Mouse (Mus musculus): ENCODE data around the gene Robo1. TPM values are rescaled to one million over a fixed set of nuclear protein-coding genes. Genes with fewer than 3 reads are reported as not detected.

The Robo1 gene
- polyA plus RNA-seq, 1 experiment from 2014 or later = 26.8 TPM

DNA sequence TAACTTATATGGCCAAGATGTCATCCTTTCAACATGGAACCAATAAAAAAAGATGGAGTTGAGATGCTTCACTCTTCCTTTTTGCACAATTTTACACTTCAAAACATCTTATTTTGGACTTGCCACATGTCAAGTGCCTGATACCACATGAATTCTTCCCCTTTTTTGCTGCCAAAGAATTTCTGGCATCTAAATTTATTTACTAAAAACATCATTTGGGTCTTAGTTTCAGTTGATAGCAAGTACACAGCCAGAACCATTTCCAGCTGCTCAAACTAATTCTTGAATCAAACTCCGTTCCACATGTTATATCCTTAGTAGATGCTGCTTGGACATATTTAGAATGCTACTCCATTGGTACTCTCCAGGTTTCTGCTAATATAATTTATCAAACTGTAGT lies 267.1 kb downstream of the Robo1 start:
- ATAC-seq (ENCODE audit: low read depth) = no peak
- H3K4me1 ChIP-seq (replicated peaks; ENCODE audit: control insufficient read depth, insufficient read depth, low read length) = no peaks in the 10 kb centered on the region

DNA sequence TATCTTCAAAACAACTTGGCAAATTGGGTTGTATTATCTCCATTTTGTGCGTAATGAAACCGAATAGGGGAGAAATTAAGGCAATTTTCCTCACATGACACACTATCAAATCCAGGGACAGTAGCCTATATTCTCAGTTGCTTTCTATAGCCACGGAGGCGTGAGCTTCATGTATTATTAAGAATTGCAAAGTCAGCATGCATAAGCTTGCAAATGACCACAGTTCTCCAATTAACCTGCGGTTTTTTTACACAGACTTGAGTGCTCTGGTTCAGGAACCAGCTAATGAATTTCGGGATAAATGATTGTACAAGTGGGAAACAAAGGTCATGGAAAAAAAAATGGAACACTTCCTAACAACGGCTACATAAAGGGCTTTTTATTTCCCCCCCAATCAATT lies 268.9 kb downstream of the Robo1 start:
- Histone ChIP-seq H3K36me3 (ENCODE audit: control insufficient read depth, insufficient read depth, low read length) (no peaks in the 10 kb centered on the region), H3K27me3 (ENCODE audit: control insufficient read depth, insufficient read depth, low read depth, low read length) (no peaks in the 10 kb centered on the region), H3K27ac (ENCODE audit: low read length) (no peak overlapping the region), H3K4me2 (ENCODE audit: low read depth, low read length) (no peak overlapping the region), H3K4me1 (replicated peaks; ENCODE audit: control insufficient read depth, insufficient read depth, low read length) (no peaks in the 10 kb centered on the region), H3K9ac (ENCODE audit: low read length) (no peak overlapping the region), H3K4me3 (ENCODE audit: low read length) (no peak overlapping the region), H3K9me3 (ENCODE audit: control insufficient read depth, low read length) (no peaks in the 10 kb centered on the region)
- ATAC-seq (ENCODE audit: low read depth) = no peak
- WGBS = 77% methylated on average over 7 of the region's 7 CpGs

More for the DNA sequence above, 267.1 kb downstream of the Robo1 start:
- Histone ChIP-seq H3K9me3 (ENCODE audit: control insufficient read depth, low read length) (no peaks in the 10 kb centered on the region), H3K4me3 (ENCODE audit: low read length) (no peak overlapping the region), H3K27me3 (ENCODE audit: control insufficient read depth, insufficient read depth, low read depth, low read length) (no peaks in the 10 kb centered on the region), H3K27ac (ENCODE audit: low read length) (no peak overlapping the region), H3K36me3 (ENCODE audit: control insufficient read depth, insufficient read depth, low read length) (no peaks in the 10 kb centered on the region), H3K9ac (ENCODE audit: low read length) (no peak overlapping the region), H3K4me2 (ENCODE audit: low read depth, low read length) (no peak overlapping the region)
- 63% methylated on average over 1 of the region's 1 CpGs for WGBS

- no peak overlapping the region; the same call in 1 of the 2 replicates for H3K27ac ChIP-seq (ENCODE audit: low read length)
These were observed 276.5 kb downstream of the Robo1 start for GRCm38 (mm10) chr16:72584454-72585159.

DNA sequence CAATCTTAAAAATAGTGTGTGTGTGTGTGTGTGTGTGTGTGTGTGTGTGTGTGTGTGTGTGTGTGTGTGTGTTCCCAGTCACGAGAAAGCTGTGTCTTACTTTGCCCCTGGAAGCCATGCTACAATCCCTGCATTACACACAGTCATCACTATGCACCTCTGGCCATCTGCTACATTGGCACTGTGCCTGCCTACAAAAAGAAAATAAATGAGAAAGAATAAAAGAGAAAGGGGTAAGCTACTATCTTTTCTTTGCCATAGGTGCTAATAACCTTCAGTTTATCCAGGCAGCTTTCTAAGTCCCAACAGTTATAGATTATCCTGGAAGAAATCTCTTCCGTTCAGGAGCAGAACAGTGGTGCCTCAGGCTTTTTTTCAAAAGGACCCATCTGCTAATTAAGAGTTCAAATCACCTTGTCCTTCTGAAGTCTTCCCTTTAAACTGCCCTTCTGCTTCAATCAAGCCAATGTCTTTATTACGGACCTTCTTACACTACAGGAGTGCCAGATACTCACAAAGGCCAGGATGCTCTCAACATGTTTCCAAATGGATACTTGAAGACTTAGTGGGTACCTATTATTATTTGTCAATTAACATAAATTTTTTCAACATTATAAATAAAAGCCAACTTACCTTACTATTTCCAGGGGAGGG lies 277.2 kb downstream of the Robo1 start:
- 58% methylated on average over 3 of the region's 3 CpGs for WGBS

More at GRCm38 (mm10) chr16:72584454-72585159, 276.5 kb downstream of the Robo1 start:
- H3K4me1 ChIP-seq (replicated peaks; ENCODE audit: control insufficient read depth, insufficient read depth, low read length) = no peaks in the 10 kb centered on the region
- H3K9ac ChIP-seq (ENCODE audit: low read length) = no peak overlapping the region
- WGBS = 54% methylated on average over 11 of the region's 11 CpGs
- no peaks in the 10 kb centered on the region for H3K27me3 ChIP-seq (ENCODE audit: control insufficient read depth, insufficient read depth, low read depth, low read length)
- H3K9me3 ChIP-seq (ENCODE audit: control insufficient read depth, low read length) = no peaks in the 10 kb centered on the region
- peak overlapping the region; percentile 14; the same call in 1 of the 2 replicates for H3K4me2 ChIP-seq (ENCODE audit: low read depth, low read length)
- no peak overlapping the region for H3K4me3 ChIP-seq (ENCODE audit: low read length)
- peak; percentile 43; the same call in 1 of the 2 replicates for ATAC-seq (ENCODE audit: low read depth)
- no peaks in the 10 kb centered on the region for H3K36me3 ChIP-seq (ENCODE audit: control insufficient read depth, insufficient read depth, low read length)

DNA sequence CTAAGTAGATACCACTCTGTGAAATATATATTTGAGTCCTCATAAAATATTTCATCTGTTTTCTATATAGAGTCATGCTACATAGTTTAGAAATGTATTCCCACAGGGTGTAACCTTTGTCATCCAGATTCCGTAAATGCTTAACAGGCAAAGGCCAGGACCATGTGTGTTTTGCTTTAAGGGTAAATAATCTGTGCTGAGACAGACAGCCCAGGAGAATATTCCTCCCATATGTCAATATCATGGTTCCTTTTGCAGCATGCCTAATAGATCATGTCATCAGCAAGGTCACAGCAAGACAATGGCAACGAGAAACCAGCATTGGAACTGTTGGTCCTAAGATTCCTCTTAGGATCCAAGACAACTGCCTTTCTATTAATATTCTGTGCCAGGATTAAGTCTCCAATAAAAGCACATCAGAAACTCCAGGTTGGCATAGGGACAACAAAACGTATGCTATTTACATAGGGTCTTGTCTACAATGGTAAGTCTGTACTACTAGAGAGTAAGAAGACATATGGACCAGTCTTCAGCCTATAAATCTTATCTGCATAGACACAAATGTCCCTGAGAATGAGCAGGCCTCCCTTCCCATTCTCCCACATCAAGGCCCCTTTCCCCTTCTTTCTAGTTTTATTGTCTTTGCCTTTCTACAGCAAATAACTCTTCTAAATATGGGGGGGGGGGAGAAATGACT lies 279.4 kb downstream of the Robo1 start:
- Histone ChIP-seq H3K9ac (ENCODE audit: low read length) (no peak overlapping the region), H3K27ac (ENCODE audit: low read length) (no peak overlapping the region), H3K4me2 (ENCODE audit: low read depth, low read length) (no peak overlapping the region), H3K4me3 (ENCODE audit: low read length) (no peak overlapping the region), H3K9me3 (ENCODE audit: control insufficient read depth, low read length) (no peaks in the 10 kb centered on the region), H3K27me3 (ENCODE audit: control insufficient read depth, insufficient read depth, low read depth, low read length) (no peaks in the 10 kb centered on the region), H3K4me1 (replicated peaks; ENCODE audit: control insufficient read depth, insufficient read depth, low read length) (no peaks in the 10 kb centered on the region), H3K36me3 (ENCODE audit: control insufficient read depth, insufficient read depth, low read length) (no peaks in the 10 kb centered on the region)
- WGBS = 67% methylated on average over 3 of the region's 3 CpGs
- ATAC-seq (ENCODE audit: low read depth) = no peak

More for the DNA sequence above, 277.2 kb downstream of the Robo1 start:
- no peak overlapping the region for H3K27ac ChIP-seq (ENCODE audit: low read length)
- H3K9me3 ChIP-seq (ENCODE audit: control insufficient read depth, low read length) = no peaks in the 10 kb centered on the region
- H3K27me3 ChIP-seq (ENCODE audit: control insufficient read depth, insufficient read depth, low read depth, low read length) = no peaks in the 10 kb centered on the region
- H3K36me3 ChIP-seq (ENCODE audit: control insufficient read depth, insufficient read depth, low read length) = no peaks in the 10 kb centered on the region
- no peak for ATAC-seq (ENCODE audit: low read depth)
- H3K4me1 ChIP-seq (replicated peaks; ENCODE audit: control insufficient read depth, insufficient read depth, low read length) = no peaks in the 10 kb centered on the region
- no peak overlapping the region for H3K4me2 ChIP-seq (ENCODE audit: low read depth, low read length)
- no peak overlapping the region for H3K9ac ChIP-seq (ENCODE audit: low read length)
- H3K4me3 ChIP-seq (ENCODE audit: low read length) = no peak overlapping the region

- no peak overlapping the region for H3K27ac ChIP-seq (ENCODE audit: low read length)
- 70% methylated on average over 4 of the region's 4 CpGs for WGBS
- H3K4me2 ChIP-seq (ENCODE audit: low read depth, low read length) = no peak overlapping the region
- H3K36me3 ChIP-seq (ENCODE audit: control insufficient read depth, insufficient read depth, low read length) = no peaks in the 10 kb centered on the region
- no peak for ATAC-seq (ENCODE audit: low read depth)
- no peaks in the 10 kb centered on the region for H3K27me3 ChIP-seq (ENCODE audit: control insufficient read depth, insufficient read depth, low read depth, low read length)
- H3K4me3 ChIP-seq (ENCODE audit: low read length) = no peak overlapping the region
- H3K4me1 ChIP-seq (replicated peaks; ENCODE audit: control insufficient read depth, insufficient read depth, low read length) = no peaks in the 10 kb centered on the region
- H3K9me3 ChIP-seq (ENCODE audit: control insufficient read depth, low read length) = no peaks in the 10 kb centered on the region
- no peak overlapping the region for H3K9ac ChIP-seq (ENCODE audit: low read length)
These were observed 295.5 kb downstream of the Robo1 start for GRCm38 (mm10) chr16:72603487-72604206.

GRCm38 (mm10) chr16:72605066-72605465 lies 297.0 kb downstream of the Robo1 start:
- no peak overlapping the region for H3K27ac ChIP-seq (ENCODE audit: low read length)
- no peak overlapping the region for H3K9ac ChIP-seq (ENCODE audit: low read length)
- no peaks in the 10 kb centered on the region for H3K27me3 ChIP-seq (ENCODE audit: control insufficient read depth, insufficient read depth, low read depth, low read length)
- no peaks in the 10 kb centered on the region for H3K36me3 ChIP-seq (ENCODE audit: control insufficient read depth, insufficient read depth, low read length)
- H3K4me3 ChIP-seq (ENCODE audit: low read length) = no peak overlapping the region
- no peak for ATAC-seq (ENCODE audit: low read depth)
- no peaks in the 10 kb centered on the region for H3K9me3 ChIP-seq (ENCODE audit: control insufficient read depth, low read length)
- 20% methylated on average over 6 of the region's 6 CpGs for WGBS
- no peak overlapping the region for H3K4me2 ChIP-seq (ENCODE audit: low read depth, low read length)
- no peaks in the 10 kb centered on the region for H3K4me1 ChIP-seq (replicated peaks; ENCODE audit: control insufficient read depth, insufficient read depth, low read length)

GRCm38 (mm10) chr16:72610661-72611112 lies 302.6 kb downstream of the Robo1 start:
- Histone ChIP-seq H3K4me1 (replicated peaks; ENCODE audit: control insufficient read depth, insufficient read depth, low read length) (no peaks in the 10 kb centered on the region), H3K4me3 (ENCODE audit: low read length) (no peak overlapping the region), H3K36me3 (ENCODE audit: control insufficient read depth, insufficient read depth, low read length) (no peaks in the 10 kb centered on the region), H3K9ac (ENCODE audit: low read length) (no peak overlapping the region), H3K9me3 (ENCODE audit: control insufficient read depth, low read length) (no peaks in the 10 kb centered on the region), H3K27ac (ENCODE audit: low read length) (no peak overlapping the region), H3K4me2 (ENCODE audit: low read depth, low read length) (no peak overlapping the region), H3K27me3 (ENCODE audit: control insufficient read depth, insufficient read depth, low read depth, low read length) (no peaks in the 10 kb centered on the region)
- no peak for ATAC-seq (ENCODE audit: low read depth)
- WGBS = 57% methylated on average over 4 of the region's 4 CpGs

DNA sequence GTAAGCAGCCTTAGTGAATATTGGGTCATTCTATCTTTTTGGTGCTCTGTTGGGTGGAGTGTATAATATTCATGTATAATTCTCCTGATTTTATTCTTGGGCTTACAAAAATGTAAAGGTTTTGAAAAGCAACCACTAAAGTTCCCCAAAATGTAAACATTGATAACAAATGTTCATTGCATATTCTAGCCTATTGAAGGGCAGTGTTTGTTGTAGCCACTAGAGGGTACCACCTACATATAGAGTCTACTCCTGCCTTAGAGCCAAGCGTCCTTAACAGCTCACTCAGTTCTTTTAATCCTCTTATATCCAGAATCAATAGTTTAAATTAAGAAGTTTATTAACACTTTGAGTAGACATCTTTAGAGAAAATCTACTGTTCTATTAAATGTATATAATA lies 306.8 kb downstream of the Robo1 start:
- WGBS = 5% methylated on average over 1 of the region's 1 CpGs

More for the DNA sequence above, 306.8 kb downstream of the Robo1 start:
- H3K36me3 ChIP-seq (ENCODE audit: control insufficient read depth, insufficient read depth, low read length) = no peaks in the 10 kb centered on the region
- H3K9me3 ChIP-seq (ENCODE audit: control insufficient read depth, low read length) = no peaks in the 10 kb centered on the region
- no peaks in the 10 kb centered on the region for H3K4me1 ChIP-seq (replicated peaks; ENCODE audit: control insufficient read depth, insufficient read depth, low read length)
- ATAC-seq (ENCODE audit: low read depth) = peak; percentile 85
- no peaks in the 10 kb centered on the region for H3K27me3 ChIP-seq (ENCODE audit: control insufficient read depth, insufficient read depth, low read depth, low read length)
- H3K27ac ChIP-seq (ENCODE audit: low read length) = no peak overlapping the region
- no peak overlapping the region for H3K4me3 ChIP-seq (ENCODE audit: low read length)
- H3K9ac ChIP-seq (ENCODE audit: low read length) = no peak overlapping the region
- no peak overlapping the region for H3K4me2 ChIP-seq (ENCODE audit: low read depth, low read length)

Data from lung, embryonic 16.5 days (tissue).